Mouse (Mus musculus) limb, embryonic 14.5 days (tissue): ENCODE data around the gene Tnp2. TPM values are rescaled to one million over a fixed set of nuclear protein-coding genes. Genes with fewer than 3 reads are reported as not detected.

Experiments
- ATAC-seq: fragments of 200-750 bp; cut with Nextera tagmentation; 2 replicates; pipeline ENCODE4 v1.8.0; 2017; ENCODE audit warnings: low read depth, moderate number of reproducible peaks, moderate TSS enrichment; ENCODE audit not compliant: low FRiP score
- DNase-seq: peaks from one replicate; pipeline ENCODE4 v3.0.0-alpha.2; 2015; ENCODE audit warnings: low spot score
- H3K27ac ChIP-seq: fragments of 300-500 bp; sonication (generic); replicated peaks from 2 replicates; pipeline ENCODE4 v1.5.1; 2014; ENCODE audit warnings: low read depth, mild to moderate bottlenecking, low read length, moderate library complexity, mixed read lengths
- H3K27me3 ChIP-seq: fragments of 300-500 bp; sonication (generic); 2 replicates; pipeline ENCODE4 v1.6.1; 2014; ENCODE audit warnings: low read length, mixed read lengths; ENCODE audit not compliant: control insufficient read depth, insufficient read depth
- H3K36me3 ChIP-seq: fragments of 300-500 bp; sonication (generic); 2 replicates; pipeline ENCODE4 v1.6.1; 2014; ENCODE audit warnings: mild to moderate bottlenecking, low read length, moderate library complexity, mixed read lengths; ENCODE audit not compliant: control insufficient read depth, insufficient read depth
- H3K4me1 ChIP-seq: fragments of 300-500 bp; sonication (generic); 2 replicates; pipeline ENCODE4 v1.6.1; 2014; ENCODE audit warnings: antibody characterized with exemption, low read length, mixed read lengths; ENCODE audit not compliant: control insufficient read depth, insufficient read depth
- H3K4me2 ChIP-seq: fragments of 300-500 bp; sonication (generic); replicated peaks from 2 replicates; pipeline ENCODE4 v1.6.1; 2014; ENCODE audit warnings: low read depth, mild to moderate bottlenecking, low read length, moderate library complexity; ENCODE audit not compliant: severe bottlenecking
- H3K4me3 ChIP-seq: fragments of 300-500 bp; sonication (generic); replicated peaks from 2 replicates; pipeline ENCODE4 v1.5.1; 2014; ENCODE audit warnings: low read length
- H3K9ac ChIP-seq: fragments of 300-500 bp; sonication (generic); 2 replicates; pipeline ENCODE4 v1.6.1; 2014; ENCODE audit warnings: mild to moderate bottlenecking, low read depth, low read length, moderate library complexity; ENCODE audit not compliant: severe bottlenecking
- H3K9me3 ChIP-seq: fragments of 300-500 bp; sonication (generic); 2 replicates; pipeline ENCODE4 v1.6.1; 2016; ENCODE audit warnings: low read length; ENCODE audit not compliant: control insufficient read depth
- POLR2A ChIP-seq: fragments of 200-500 bp; IDR thresholded peaks from 2 replicates; pipeline ENCODE4 v1.8.0; 2012; ENCODE audit warnings: inconsistent platforms, mild to moderate bottlenecking, moderate library complexity, borderline replicate concordance; ENCODE audit not compliant: insufficient read depth, insufficient read length; ENCODE audit errors: extremely low read depth
- whole genome bisulfite sequencing: fragments of 180-500 bp; shearing (Covaris S2); extraction: QIAGEN DNeasy Blood & Tissue Kit; methylation state at CpG from one replicate; pipeline ENCODE4 v1.1.7; 2014; 5-methylcytosine and 5-hydroxymethylcytosine counted together
- polyA plus RNA-seq, 2 experiments: library from polyadenylated mRNA; depleted of rRNA in 1 of 2; stranded (reverse) in 1 of 2; unstranded in 1 of 2; fragments of >200 nt; fragmentation: Nextera tagmentation in 1 of 2; extraction: Ambion mirVana in 1 of 2; gene quantifications; 2 replicates each; pipeline versions ENCODE4 v1.2.1 to v1.2.3; 2012 to 2014

The Tnp2 gene
- polyA plus RNA-seq, 2 experiments: not detected

- ATAC-seq: no peak
Measured at GRCm38 (mm10) chr16:10769661-10770060, 18.8 kb downstream of the Tnp2 start.

GRCm38 (mm10) chr16:10768821-10769220 lies 19.6 kb downstream of the Tnp2 start:
- DNase-seq (no peak), ATAC-seq (no peak)
- H3K27ac ChIP-seq: no peak overlapping the region
- H3K9ac ChIP-seq: no peak overlapping the region
- no peaks in the 10 kb centered on the region for H3K27me3 ChIP-seq
- no peaks in the 10 kb centered on the region for H3K36me3 ChIP-seq
- no peak overlapping the region for H3K4me2 ChIP-seq
- no peak overlapping the region for H3K4me3 ChIP-seq
- H3K9me3 ChIP-seq: no peaks in the 10 kb centered on the region
- 36% methylated on average over 9 of the region's 9 CpGs for WGBS
- H3K4me1 ChIP-seq: no peaks in the 10 kb centered on the region; the same call in 1 of the 2 replicates
- no peak for TF ChIP-seq POLR2A

More at GRCm38 (mm10) chr16:10769661-10770060, 18.8 kb downstream of the Tnp2 start:
- no peaks in the 10 kb centered on the region for H3K9me3 ChIP-seq
- no peak overlapping the region for H3K4me2 ChIP-seq
- DNase-seq: no peak
- no peaks in the 10 kb centered on the region for H3K27me3 ChIP-seq
- no peaks in the 10 kb centered on the region; the same call in 1 of the 2 replicates for H3K4me1 ChIP-seq
- no peak overlapping the region for H3K27ac ChIP-seq
- H3K36me3 ChIP-seq: no peaks in the 10 kb centered on the region
- H3K9ac ChIP-seq: no peak overlapping the region
- H3K4me3 ChIP-seq: no peak overlapping the region
- WGBS: 50% methylated on average over 2 of the region's 2 CpGs
- no peak for TF ChIP-seq POLR2A

GRCm38 (mm10) chr16:10767158-10767557 lies 21.3 kb downstream of the Tnp2 start:
- 43% methylated on average over 4 of the region's 4 CpGs for WGBS
- Histone ChIP-seq H3K27ac (no peak overlapping the region), H3K9ac (no peak overlapping the region), H3K27me3 (no peaks in the 10 kb centered on the region), H3K9me3 (no peaks in the 10 kb centered on the region), H3K4me2 (no peak overlapping the region), H3K36me3 (no peaks in the 10 kb centered on the region), H3K4me1 (no peaks in the 10 kb centered on the region; the same call in 1 of the 2 replicates), H3K4me3 (no peak overlapping the region)
- TF ChIP-seq POLR2A: no peak
- peak; percentile 74 for DNase-seq
- ATAC-seq: no peak

GRCm38 (mm10) chr16:10764323-10764722 lies 24.1 kb downstream of the Tnp2 start:
- ATAC-seq (no peak), DNase-seq (no peak)
- H3K4me2 ChIP-seq: no peak overlapping the region
- TF ChIP-seq POLR2A: no peak
- no peak overlapping the region for H3K9ac ChIP-seq
- H3K36me3 ChIP-seq: no peaks in the 10 kb centered on the region
- no peak overlapping the region for H3K27ac ChIP-seq
- 62% methylated on average over 2 of the region's 2 CpGs for WGBS
- H3K9me3 ChIP-seq: no peaks in the 10 kb centered on the region
- no peak overlapping the region for H3K4me3 ChIP-seq
- no peaks in the 10 kb centered on the region for H3K4me1 ChIP-seq
- no peaks in the 10 kb centered on the region for H3K27me3 ChIP-seq

GRCm38 (mm10) chr16:10763540-10764264 lies 24.8 kb downstream of the Tnp2 start:
- ATAC-seq (no peak), DNase-seq (no peak)
- Histone ChIP-seq H3K27me3 (no peaks in the 10 kb centered on the region), H3K9me3 (no peaks in the 10 kb centered on the region), H3K9ac (no peak overlapping the region), H3K36me3 (no peaks in the 10 kb centered on the region), H3K27ac (no peak overlapping the region), H3K4me1 (no peaks in the 10 kb centered on the region), H3K4me2 (no peak overlapping the region), H3K4me3 (no peak overlapping the region)
- no peak for TF ChIP-seq POLR2A
- 47% methylated on average over 6 of the region's 6 CpGs for WGBS
